Mouse (Mus musculus): ENCODE data around the gene Dock1. TPM values are rescaled to one million over a fixed set of nuclear protein-coding genes. Genes with fewer than 3 reads are reported as not detected.

Gene Dock1
- total and polyA plus RNA-seq, 3 experiments: not detected

DNA sequence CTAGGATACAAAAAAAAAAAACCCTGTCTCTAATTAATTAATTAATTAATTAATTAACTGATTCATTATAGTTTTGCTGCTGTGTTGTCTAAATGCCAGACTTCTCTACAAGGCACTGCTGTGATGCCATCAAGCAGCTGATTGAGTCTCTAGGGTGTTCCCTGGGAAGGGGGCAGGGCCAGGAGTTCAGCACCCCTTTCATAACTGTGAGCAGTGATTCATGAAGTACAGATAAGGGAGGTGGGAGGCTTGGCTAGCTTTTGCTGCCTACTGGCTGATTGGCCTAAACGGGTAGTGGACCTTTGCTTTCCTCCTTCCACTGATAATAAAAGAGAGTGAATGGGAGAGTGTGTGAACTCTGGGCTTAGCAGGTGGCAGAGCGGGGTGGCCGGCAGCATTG lies 389.1 kb downstream of the Dock1 start:
- TF ChIP-seq MYC (IDR thresholded peaks at IDR 0.05; ENCODE audit: low read depth, low read length) (no peak), MXI1 (IDR thresholded peaks at IDR 0.05; ENCODE audit: low read depth, low read length) (no peak), MEF2A (IDR thresholded peaks at IDR 0.05; ENCODE audit: borderline replicate concordance, low read depth, low read length) (no peak), BHLHE40 (IDR thresholded peaks at IDR 0.05; ENCODE audit: low read depth, low read length) (no peak), UBTF (IDR thresholded peaks at IDR 0.05; ENCODE audit: low read depth, low read length) (no peak), TBP (conservative IDR thresholded peaks at IDR 0.05; ENCODE audit: low read depth, low read length) (no peak), MAFK (IDR thresholded peaks at IDR 0.05; ENCODE audit: insufficient replicate concordance, low read length) (no peak), PAX5 (IDR thresholded peaks at IDR 0.05; ENCODE audit: low read length) (no peak), ZMIZ1 (IDR thresholded peaks at IDR 0.05; ENCODE audit: low read depth, low read length) (no peak), POLR2AphosphoS2 (IDR thresholded peaks at IDR 0.05; ENCODE audit: low read depth, low read length) (no peak), USF2 (conservative IDR thresholded peaks at IDR 0.05; ENCODE audit: low read depth, low read length) (no peak), POLR2A (IDR thresholded peaks at IDR 0.05; ENCODE audit: low read depth, low read length) (no peak), GABPA (IDR thresholded peaks at IDR 0.05; ENCODE audit: insufficient replicate concordance, low read depth, low read length) (no peak), KAT2A (IDR thresholded peaks at IDR 0.05; ENCODE audit: insufficient replicate concordance, low read length) (no peak), ETS1 (conservative IDR thresholded peaks at IDR 0.05; ENCODE audit: low read depth, low read length) (no peak), NRF1 (IDR thresholded peaks at IDR 0.05; ENCODE audit: low read depth, low read length) (no peak), ELF1 (IDR thresholded peaks at IDR 0.05; ENCODE audit: low read depth, low read length) (no peak), SMC3 (IDR thresholded peaks at IDR 0.05; ENCODE audit: low read depth, low read length) (no peak)
- Histone ChIP-seq H3K27ac (ENCODE audit: insufficient read depth, low read depth) (no peak overlapping the region), H3K79me2 (replicated peaks; ENCODE audit: control insufficient read depth, extremely low read depth, insufficient read depth, poor library complexity, severe bottlenecking) (no peaks in the 10 kb centered on the region), H3K4me1 (ENCODE audit: control insufficient read depth in 1 of 2, insufficient read depth in 2 of 2) (no peaks in the 10 kb centered on the region), H3K9me3 (replicated peaks; ENCODE audit: low read length) (peaks cover 80% of the 10 kb centered on the region), H3K27me3 (replicated peaks) (no peaks in the 10 kb centered on the region), H3K36me3 (replicated peaks in 1 of 2; ENCODE audit: control insufficient read depth in 1 of 2, insufficient read depth in 1 of 2, low read length in 1 of 2) (no peaks in the 10 kb centered on the region), H3K4me3 (replicated peaks in 1 of 3; ENCODE audit: low read depth in 2 of 3, low read length in 2 of 3, poor library complexity in 1 of 3) (no peak overlapping the region), H3K4me2 (ENCODE audit: insufficient read depth, low read depth, poor library complexity, severe bottlenecking) (no peak overlapping the region), H3K9ac (ENCODE audit: insufficient read depth, low read depth) (no peak overlapping the region)
- in situ Hi-C loops (cut with MboI; ENCODE audit: low pct_ligation_motif_present, low pct_unique_long_range_greater_than_20kb, low sequenced_read_pairs): no loop called here
- DNase-seq (ENCODE audit: extremely low read depth): no peak
- dilution Hi-C loops (cut with MboI; ENCODE audit: extremely low pct_ligation_motif_present, extremely low pct_unique_long_range_greater_than_20kb, low sequenced_read_pairs): no loop called here

DNA sequence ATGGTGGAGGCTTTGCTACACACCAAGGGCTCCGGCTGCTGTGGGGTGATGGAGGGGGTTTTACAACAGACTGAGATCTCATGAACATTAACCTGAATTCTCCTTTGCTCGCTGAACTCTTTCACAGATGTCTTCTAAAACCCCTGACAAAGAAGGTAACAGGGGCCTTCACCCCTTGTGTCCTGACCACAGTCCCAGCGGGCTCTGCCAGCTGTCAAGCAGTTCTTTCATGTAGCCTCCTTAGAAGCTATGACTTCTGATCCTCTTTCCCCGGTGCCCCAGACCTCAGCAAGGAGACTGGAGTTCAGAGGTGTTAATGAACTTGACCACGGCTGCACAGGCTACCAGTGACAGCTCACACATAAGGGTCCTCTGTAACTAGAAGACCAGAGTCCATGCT lies 393.4 kb downstream of the Dock1 start:
- Histone ChIP-seq H3K27ac (ENCODE audit: insufficient read depth, low read depth) (no peak overlapping the region), H3K9ac (ENCODE audit: insufficient read depth, low read depth) (no peak overlapping the region), H3K9me3 (replicated peaks; ENCODE audit: low read length) (peaks cover 90% of the 10 kb centered on the region), H3K27me3 (replicated peaks) (no peaks in the 10 kb centered on the region), H3K4me3 (replicated peaks in 1 of 3; ENCODE audit: low read depth in 2 of 3, low read length in 2 of 3, poor library complexity in 1 of 3) (no peak overlapping the region), H3K4me2 (ENCODE audit: insufficient read depth, low read depth, poor library complexity, severe bottlenecking) (no peak overlapping the region), H3K4me1 (ENCODE audit: control insufficient read depth in 1 of 2, insufficient read depth in 2 of 2) (no peaks in the 10 kb centered on the region), H3K36me3 (replicated peaks in 1 of 2; ENCODE audit: control insufficient read depth in 1 of 2, insufficient read depth in 1 of 2, low read length in 1 of 2) (no peaks in the 10 kb centered on the region), H3K79me2 (replicated peaks; ENCODE audit: control insufficient read depth, extremely low read depth, insufficient read depth, poor library complexity, severe bottlenecking) (no peaks in the 10 kb centered on the region)
- DNase-seq (ENCODE audit: extremely low read depth): no peak
- TF ChIP-seq ETS1 (conservative IDR thresholded peaks at IDR 0.05; ENCODE audit: low read depth, low read length): no peak
- no peak for TF ChIP-seq POLR2A (IDR thresholded peaks at IDR 0.05; ENCODE audit: low read depth, low read length)
- no peak for TF ChIP-seq USF1 (IDR thresholded peaks at IDR 0.05; ENCODE audit: low read depth, low read length)
- no peak for TF ChIP-seq MAX (IDR thresholded peaks at IDR 0.05; ENCODE audit: low read length)
- TF ChIP-seq ZNF384 (IDR thresholded peaks at IDR 0.05; ENCODE audit: low read depth, low read length): no peak
- TF ChIP-seq PAX5 (IDR thresholded peaks at IDR 0.05; ENCODE audit: low read length): no peak
- TF ChIP-seq IRF4 (IDR thresholded peaks at IDR 0.05; ENCODE audit: low read depth, low read length): no peak
- TF ChIP-seq MEF2A (IDR thresholded peaks at IDR 0.05; ENCODE audit: borderline replicate concordance, low read depth, low read length): no peak
- no peak for TF ChIP-seq EP300 (IDR thresholded peaks at IDR 0.05; ENCODE audit: low read length)
- TF ChIP-seq MAZ (IDR thresholded peaks at IDR 0.05; ENCODE audit: low read depth, low read length): no peak
- no peak for TF ChIP-seq CTCF (conservative IDR thresholded peaks at IDR 0.05 in 1 of 2, IDR thresholded peaks at IDR 0.05 in 1 of 2; ENCODE audit: low read depth in 2 of 2, low read length in 2 of 2)
- no peak for TF ChIP-seq MAFK (IDR thresholded peaks at IDR 0.05; ENCODE audit: insufficient replicate concordance, low read length)
- no peak for TF ChIP-seq BHLHE40 (IDR thresholded peaks at IDR 0.05; ENCODE audit: low read depth, low read length)
- no peak for TF ChIP-seq TBP (conservative IDR thresholded peaks at IDR 0.05; ENCODE audit: low read depth, low read length)
- TF ChIP-seq E2F4 (IDR thresholded peaks at IDR 0.05; ENCODE audit: insufficient replicate concordance, low read depth, low read length): no peak
- no peak for TF ChIP-seq NELFE (IDR thresholded peaks at IDR 0.05; ENCODE audit: low read depth, low read length)
- TF ChIP-seq ZKSCAN1 (IDR thresholded peaks at IDR 0.05; ENCODE audit: borderline replicate concordance, low read depth, low read length): no peak
- dilution Hi-C loops (cut with MboI; ENCODE audit: extremely low pct_ligation_motif_present, extremely low pct_unique_long_range_greater_than_20kb, low sequenced_read_pairs) (no loop called here), in situ Hi-C loops (cut with MboI; ENCODE audit: low pct_ligation_motif_present, low pct_unique_long_range_greater_than_20kb, low sequenced_read_pairs) (no loop called here)

Measured in CH12.LX (cell line).